ENCODE assay signal across 21 mouse cellular contexts in the genomic region with DNA sequence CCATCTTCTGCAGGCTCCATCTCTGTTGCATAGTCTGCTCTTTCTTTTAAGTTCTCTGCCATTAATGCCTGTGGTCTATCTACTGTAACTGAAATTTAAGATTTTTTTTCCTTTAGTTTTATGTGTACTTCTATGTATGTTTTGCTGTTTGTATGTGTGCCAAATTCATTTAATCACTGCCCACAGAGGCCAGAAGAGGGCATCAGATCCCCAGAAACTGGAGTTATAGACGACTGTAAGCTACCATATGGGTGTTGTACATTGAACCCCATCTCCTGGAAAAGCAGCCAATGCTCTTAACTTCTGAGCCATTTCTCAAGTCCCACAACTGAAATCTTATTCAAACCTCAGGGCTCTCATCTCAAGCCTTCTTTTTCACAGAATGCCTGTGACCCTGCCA. TPM values are rescaled to one million over a fixed set of nuclear protein-coding genes. Genes with fewer than 3 reads are reported as not detected.
DNase-seq lines count a peak whose midpoint lies in the region; ATAC-seq and TF ChIP-seq lines count a peak whose summit lies in the region.
"Had no signal": no experiment of that assay in that cellular context is flagged by ENCODE, and none has a peak within 500 bp of the region (broad histone marks: within the 10 kb centered on the region; RNA-seq: fewer than 3 reads in every experiment).

No protein-coding gene starts in this region.

- dilution Hi-C loops in CH12.LX (cut with MboI; ENCODE audit: extremely low pct_ligation_motif_present, extremely low pct_unique_long_range_greater_than_20kb, low sequenced_read_pairs): no loop called here

- no peak overlapping the region for H3K9ac ChIP-seq in heart, adult 2 months (ENCODE audit: low read depth, low read length)
- no peak overlapping the region for H3K9ac ChIP-seq in lung, embryonic 14.5 days
- no peak overlapping the region for H3K9ac ChIP-seq in CH12.LX (ENCODE audit: insufficient read depth, low read depth)
- H3K9ac ChIP-seq: embryonic facial prominence, embryonic 12.5 days; heart, embryonic 15.5 days; hindbrain, embryonic 13.5 days; neural tube, embryonic 15.5 days had no signal

- peak; percentile 63 for TF ChIP-seq CTCF in heart, adult 2 months (IDR thresholded peaks at IDR 0.05)
- 0 out of 2 replicates have a peak, but pooled peaks have one; percentile 33 for TF ChIP-seq CTCF in lung, embryonic 14.5 days (IDR thresholded peaks at IDR 0.05; ENCODE audit: low read depth)
- peak; percentile 15 to 64; a peak in 3 of 4 replicates for TF ChIP-seq CTCF in CH12.LX (conservative IDR thresholded peaks at IDR 0.05 in 1 of 2, IDR thresholded peaks at IDR 0.05 in 1 of 2; ENCODE audit: low read depth in 2 of 2, low read length in 2 of 2)

- no peak for ATAC-seq in lung, embryonic 14.5 days (ENCODE audit: insufficient read depth)
- ATAC-seq in granulocyte monocyte progenitor cell, adult 5-6 weeks (replicated peaks; ENCODE audit: poor library complexity, severe bottlenecking): peak; percentile 58; the same call in 1 of the 2 replicates

- H3K79me2 ChIP-seq in heart, adult 2 months (replicated peaks; ENCODE audit: control insufficient read depth, insufficient read depth, low read length): no peaks in the 10 kb centered on the region
- no peaks in the 10 kb centered on the region for H3K79me2 ChIP-seq in CH12.LX (replicated peaks; ENCODE audit: control insufficient read depth, extremely low read depth, insufficient read depth, poor library complexity, severe bottlenecking)

- H3K27me3 ChIP-seq in heart, adult 2 months (ENCODE audit: control insufficient read depth, insufficient read depth, low read length): no peaks in the 10 kb centered on the region
- H3K27me3 ChIP-seq in heart, embryonic 10.5 days (ENCODE audit: insufficient read depth, poor library complexity, severe bottlenecking): peaks cover 15% of the 10 kb centered on the region; the same call in 1 of the 2 replicates
- no peaks in the 10 kb centered on the region for H3K27me3 ChIP-seq in lung, embryonic 14.5 days (ENCODE audit: insufficient read depth, low read length)
- H3K27me3 ChIP-seq in CH12.LX (replicated peaks): peaks cover 66% of the 10 kb centered on the region
- H3K27me3 ChIP-seq: embryonic facial prominence, embryonic 12.5 days; neural tube, embryonic 15.5 days had no signal

- no peak overlapping the region for H3K27ac ChIP-seq in heart, adult 2 months
- no peak overlapping the region for H3K27ac ChIP-seq in heart, embryonic 10.5 days
- no peak overlapping the region for H3K27ac ChIP-seq in lung, embryonic 14.5 days (ENCODE audit: low read depth)
- H3K27ac ChIP-seq in CH12.LX (ENCODE audit: insufficient read depth, low read depth): no peak overlapping the region
- H3K27ac ChIP-seq: embryonic facial prominence, embryonic 12.5 days; heart, embryonic 15.5 days; hindbrain, embryonic 13.5 days; neural tube, embryonic 15.5 days had no signal

- H3K36me3 ChIP-seq in heart, adult 2 months (ENCODE audit: control insufficient read depth, insufficient read depth, low read length): no peaks in the 10 kb centered on the region
- no peaks in the 10 kb centered on the region for H3K36me3 ChIP-seq in heart, embryonic 10.5 days
- no peaks in the 10 kb centered on the region for H3K36me3 ChIP-seq in lung, embryonic 14.5 days (ENCODE audit: insufficient read depth)
- H3K36me3 ChIP-seq in CH12.LX (replicated peaks in 1 of 2; ENCODE audit: control insufficient read depth in 1 of 2, insufficient read depth in 1 of 2, low read length in 1 of 2): no peaks in the 10 kb centered on the region
- H3K36me3 ChIP-seq: embryonic facial prominence, embryonic 12.5 days; G1E; heart, embryonic 15.5 days; hindbrain, embryonic 13.5 days; neural tube, embryonic 15.5 days had no signal

- DNase-seq in heart, adult 2 months: no peak
- DNase-seq in heart, embryonic 10.5 days (ENCODE audit: low spot score): no peak
- peak; percentile 15 for DNase-seq in lung, embryonic 14.5 days
- DNase-seq in lung, postnatal 36 days: no peak
- DNase-seq in CH12.LX (ENCODE audit: extremely low read depth): peak; percentile 9
- no peak for DNase-seq in T-cell, adult 2 months (ENCODE audit: low spot score)
- DNase-seq in adrenal gland, adult 2 months: no peak
- DNase-seq: gastrocnemius, postnatal 36 days; kidney, adult 18-20 months; kidney, postnatal 4 days; layer of hippocampus, postnatal 36 days; thymus, postnatal 36 days had no signal

- H3K4me3 ChIP-seq in heart, adult 2 months: no peak overlapping the region
- H3K4me3 ChIP-seq in heart, embryonic 10.5 days: no peak overlapping the region
- no peak overlapping the region for H3K4me3 ChIP-seq in lung, embryonic 14.5 days (ENCODE audit: low read depth, low read length)
- H3K4me3 ChIP-seq in CH12.LX (replicated peaks in 1 of 3; ENCODE audit: low read depth in 2 of 3, low read length in 2 of 3, poor library complexity in 1 of 3): no peak overlapping the region
- H3K4me3 ChIP-seq: embryonic facial prominence, embryonic 12.5 days; heart, embryonic 15.5 days; hindbrain, embryonic 13.5 days; neural tube, embryonic 15.5 days had no signal

- TF ChIP-seq RAD21 in CH12.LX (IDR thresholded peaks at IDR 0.05; ENCODE audit: low read depth, low read length): peak; percentile 59

- TF ChIP-seq POLR2A in heart, adult 2 months (IDR thresholded peaks at IDR 0.05; ENCODE audit: insufficient read depth, low read depth, low read length): no peak
- no peak for TF ChIP-seq POLR2A in CH12.LX (IDR thresholded peaks at IDR 0.05; ENCODE audit: low read depth, low read length)

- WGBS in heart, adult 2 months: 21% methylated on average over 1 of the region's 1 CpGs
- WGBS in heart, embryonic 10.5 days: 26% methylated on average over 1 of the region's 1 CpGs
- 9% methylated on average over 1 of the region's 1 CpGs for WGBS in lung, embryonic 14.5 days

- intact Hi-C loops in heart, adult 2 months (cut with DNase I): no loop called here

- H3K4me2 ChIP-seq in lung, embryonic 14.5 days: no peak overlapping the region
- H3K4me2 ChIP-seq in CH12.LX (ENCODE audit: insufficient read depth, low read depth, poor library complexity, severe bottlenecking): no peak overlapping the region
- H3K4me2 ChIP-seq: embryonic facial prominence, embryonic 12.5 days; heart, embryonic 15.5 days; hindbrain, embryonic 13.5 days; neural tube, embryonic 15.5 days had no signal

- H3K9me3 ChIP-seq in heart, embryonic 10.5 days: peaks cover 9% of the 10 kb centered on the region
- peaks cover 5% of the 10 kb centered on the region; the same call in 1 of the 2 replicates for H3K9me3 ChIP-seq in lung, embryonic 14.5 days (ENCODE audit: low read depth, low read length)
- no peaks in the 10 kb centered on the region for H3K9me3 ChIP-seq in CH12.LX (replicated peaks; ENCODE audit: low read length)
- H3K9me3 ChIP-seq: G1E; heart, embryonic 15.5 days; hindbrain, embryonic 13.5 days; neural tube, embryonic 15.5 days had no signal

- H3K4me1 ChIP-seq in heart, adult 2 months (ENCODE audit: control insufficient read depth, insufficient read depth, low read length): no peaks in the 10 kb centered on the region
- H3K4me1 ChIP-seq in heart, embryonic 10.5 days: no peaks in the 10 kb centered on the region
- no peaks in the 10 kb centered on the region for H3K4me1 ChIP-seq in lung, embryonic 14.5 days (ENCODE audit: insufficient read depth)
- H3K4me1 ChIP-seq in CH12.LX (ENCODE audit: control insufficient read depth in 1 of 2, insufficient read depth in 2 of 2): no peaks in the 10 kb centered on the region
- H3K4me1 ChIP-seq: embryonic facial prominence, embryonic 12.5 days; heart, embryonic 15.5 days; hindbrain, embryonic 13.5 days; neural tube, embryonic 15.5 days had no signal

- in situ Hi-C loops in CH12.LX (cut with MboI; ENCODE audit: low pct_ligation_motif_present, low pct_unique_long_range_greater_than_20kb, low sequenced_read_pairs): no loop called here

- no peak for TF ChIP-seq EP300 in heart, adult 2 months (IDR thresholded peaks at IDR 0.05; ENCODE audit: insufficient read depth, low read depth, low read length)
- no peak for TF ChIP-seq EP300 in CH12.LX (IDR thresholded peaks at IDR 0.05; ENCODE audit: low read length)

RNA-seq across cellular contexts. Expression of a gene that starts 3.4 kb away (rescaled TPM):
- under 1 TPM; 0.31 to 0.41 TPM for total RNA-seq in heart, adult 2 months (2021)
- 0.26 TPM in 1 of 2 replicates, not detected in the other for polyA plus RNA-seq in heart, adult 2 months (2012; rRNA removed)
- polyA plus RNA-seq in heart, embryonic 10.5 days (2016; fragmentation: Nextera tagmentation; extraction: Ambion mirVana): 0.15 and 0.21 TPM in 2 replicates
- polyA plus RNA-seq in lung, embryonic 14.5 days (2014; fragmentation: Nextera tagmentation; extraction: Ambion mirVana): 0.15 TPM in 1 of 2 replicates, not detected in the other
- total RNA-seq in CH12.LX (2012; rRNA removed) (not detected in 2 replicates), CH12.LX (2014; rRNA removed) (not detected in 2 replicates)
- polyA plus RNA-seq in CH12.LX (2012; ENCODE audit: insufficient read length, low read depth): not detected in 2 replicates
- total RNA-seq in granulocyte monocyte progenitor cell, adult 5-6 weeks (2014; fragmentation: Nextera tagmentation): 0.62 TPM in 1 of 2 replicates, not detected in the other
- 0.34 TPM in 1 of 2 replicates, not detected in the other for total RNA-seq in granulocyte monocyte progenitor cell, adult 5-6 weeks (2017)
- not detected for total RNA-seq in adrenal gland, adult 2 months (2021)
- polyA plus RNA-seq in adrenal gland, adult 2 months (2012; rRNA removed): 0.08 TPM in 1 of 2 replicates, not detected in the other
- total RNA-seq: G1E; gastrocnemius, postnatal 36 days; layer of hippocampus, postnatal 36 days; monocyte, adult 5-6 weeks had no signal
- polyA plus RNA-seq: embryonic facial prominence, embryonic 12.5 days; G1E; heart, embryonic 15.5 days; liver, embryonic 16.5 days had no signal

RNA-seq across cellular contexts. Expression of a gene that starts 6.7 kb away (rescaled TPM):
- total RNA-seq in heart, adult 2 months (2021): under 1 TPM; 0.11 to 0.18 TPM
- polyA plus RNA-seq in heart, adult 2 months (2012; rRNA removed): not detected in 2 replicates
- not detected in 2 replicates for polyA plus RNA-seq in heart, embryonic 10.5 days (2016; fragmentation: Nextera tagmentation; extraction: Ambion mirVana)
- not detected in 2 replicates for polyA plus RNA-seq in lung, embryonic 14.5 days (2014; fragmentation: Nextera tagmentation; extraction: Ambion mirVana)
- not detected in 2 replicates for total RNA-seq in CH12.LX (2012; rRNA removed)
- not detected in 2 replicates for total RNA-seq in CH12.LX (2014; rRNA removed)
- not detected in 2 replicates for polyA plus RNA-seq in CH12.LX (2012; ENCODE audit: insufficient read length, low read depth)
- total RNA-seq in granulocyte monocyte progenitor cell, adult 5-6 weeks (2014; fragmentation: Nextera tagmentation): not detected in 2 replicates
- not detected in 2 replicates for total RNA-seq in granulocyte monocyte progenitor cell, adult 5-6 weeks (2017)
- total RNA-seq in adrenal gland, adult 2 months (2021): not detected
- 0.09 TPM in 1 of 2 replicates, not detected in the other for polyA plus RNA-seq in adrenal gland, adult 2 months (2012; rRNA removed)
- total RNA-seq: gastrocnemius, postnatal 36 days; layer of hippocampus, postnatal 36 days; monocyte, adult 5-6 weeks had no signal
- polyA plus RNA-seq: embryonic facial prominence, embryonic 12.5 days; G1E; heart, embryonic 15.5 days; hindbrain, embryonic 13.5 days; limb, embryonic 11.5 days; liver, embryonic 16.5 days; neural tube, embryonic 15.5 days had no signal

RNA-seq across cellular contexts. Expression of a gene that starts 23.3 kb away (rescaled TPM):
- 10 to 100 TPM; 14.1 to 18.3 TPM for total RNA-seq in heart, adult 2 months (2021)
- 21.6 and 25.4 TPM in 2 replicates for polyA plus RNA-seq in heart, adult 2 months (2012; rRNA removed)
- polyA plus RNA-seq in heart, embryonic 10.5 days (2016; fragmentation: Nextera tagmentation; extraction: Ambion mirVana): 27.2 and 33.5 TPM in 2 replicates
- 26.7 and 30.7 TPM in 2 replicates for polyA plus RNA-seq in lung, embryonic 14.5 days (2014; fragmentation: Nextera tagmentation; extraction: Ambion mirVana)
- total RNA-seq in CH12.LX (2012; rRNA removed): 27.6 and 37.4 TPM in 2 replicates
- total RNA-seq in CH12.LX (2014; rRNA removed): 30.0 and 30.9 TPM in 2 replicates
- 36.6 and 42.2 TPM in 2 replicates for polyA plus RNA-seq in CH12.LX (2012; ENCODE audit: insufficient read length, low read depth)
- total RNA-seq in granulocyte monocyte progenitor cell, adult 5-6 weeks (2014; fragmentation: Nextera tagmentation): 23.9 and 30.8 TPM in 2 replicates
- total RNA-seq in granulocyte monocyte progenitor cell, adult 5-6 weeks (2017): 22.7 and 23.3 TPM in 2 replicates
- 10 to 100 TPM; 16.8 to 23.0 TPM for total RNA-seq in adrenal gland, adult 2 months (2021)
- polyA plus RNA-seq in adrenal gland, adult 2 months (2012; rRNA removed): 34.1 and 35.0 TPM in 2 replicates

RNA-seq across cellular contexts. Expression of a gene that starts 47.9 kb away (rescaled TPM):
- 10 to 100 TPM; 12.3 to 13.1 TPM for total RNA-seq in heart, adult 2 months (2021)
- 9.2 and 11.3 TPM in 2 replicates for polyA plus RNA-seq in heart, adult 2 months (2012; rRNA removed)
- 11.1 and 17.2 TPM in 2 replicates for polyA plus RNA-seq in heart, embryonic 10.5 days (2016; fragmentation: Nextera tagmentation; extraction: Ambion mirVana)
- 18.9 and 19.1 TPM in 2 replicates for polyA plus RNA-seq in lung, embryonic 14.5 days (2014; fragmentation: Nextera tagmentation; extraction: Ambion mirVana)
- total RNA-seq in CH12.LX (2012; rRNA removed): 9.8 and 10.4 TPM in 2 replicates
- total RNA-seq in CH12.LX (2014; rRNA removed): 2.4 and 3.4 TPM in 2 replicates
- 37.5 and 54.0 TPM in 2 replicates for polyA plus RNA-seq in CH12.LX (2012; ENCODE audit: insufficient read length, low read depth)
- 56.9 and 69.3 TPM in 2 replicates for total RNA-seq in granulocyte monocyte progenitor cell, adult 5-6 weeks (2014; fragmentation: Nextera tagmentation)
- total RNA-seq in granulocyte monocyte progenitor cell, adult 5-6 weeks (2017): 7.2 and 8.8 TPM in 2 replicates
- 10 to 100 TPM; 18.7 to 23.3 TPM for total RNA-seq in adrenal gland, adult 2 months (2021)
- polyA plus RNA-seq in adrenal gland, adult 2 months (2012; rRNA removed): 32.7 and 36.3 TPM in 2 replicates

Comparison
In these comparisons a context has a peak if more than half of its experiments do, and no peak if none do; other contexts are left out.
1. DNase-seq: peak in lung, embryonic 14.5 days (single experiment) and CH12.LX (single experiment); none in heart, adult 2 months (0 of 2), heart, embryonic 10.5 days (single experiment), lung, postnatal 36 days (single experiment), T-cell, adult 2 months (single experiment) and adrenal gland, adult 2 months (single experiment).
2. Peak in every context shown above with its lines, with median percentiles within 50 percentile points of each other: CTCF ChIP-seq.